Mouse (Mus musculus): Measurements from ENCODE around the gene Med22.

DNA sequence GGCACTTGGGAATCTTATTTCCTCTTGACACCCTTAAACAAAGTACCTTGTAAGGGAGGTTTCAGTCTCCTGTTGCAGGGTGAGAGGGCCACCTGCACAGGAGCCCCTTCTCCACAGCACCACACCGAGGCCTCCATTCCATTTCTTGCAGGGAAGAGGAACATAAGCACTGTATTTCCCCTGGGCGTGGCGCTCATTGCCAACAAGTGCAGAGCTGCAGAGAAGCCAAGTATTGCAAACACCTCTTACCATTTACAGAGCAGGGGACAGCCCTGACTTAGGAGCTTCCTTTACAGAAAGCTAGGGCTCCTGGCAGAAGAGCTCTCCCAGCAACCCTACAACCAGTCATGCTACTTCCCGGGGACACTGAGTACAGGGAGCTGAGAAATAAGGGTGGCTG is 41.7 kb upstream of the Med22 start:
- TF ChIP-seq POLR2A (IDR thresholded peaks at IDR 0.05; ENCODE audit: low read depth, low read length), result no peak
- no peak for TF ChIP-seq CTCF (IDR thresholded peaks at IDR 0.05; ENCODE audit: extremely low read depth, insufficient read length, insufficient replicate concordance, low read depth, low read length)

Measured in small intestine, adult 2 months (tissue).